ENCODE assay signal across 8 mouse cellular contexts in the genomic region with DNA sequence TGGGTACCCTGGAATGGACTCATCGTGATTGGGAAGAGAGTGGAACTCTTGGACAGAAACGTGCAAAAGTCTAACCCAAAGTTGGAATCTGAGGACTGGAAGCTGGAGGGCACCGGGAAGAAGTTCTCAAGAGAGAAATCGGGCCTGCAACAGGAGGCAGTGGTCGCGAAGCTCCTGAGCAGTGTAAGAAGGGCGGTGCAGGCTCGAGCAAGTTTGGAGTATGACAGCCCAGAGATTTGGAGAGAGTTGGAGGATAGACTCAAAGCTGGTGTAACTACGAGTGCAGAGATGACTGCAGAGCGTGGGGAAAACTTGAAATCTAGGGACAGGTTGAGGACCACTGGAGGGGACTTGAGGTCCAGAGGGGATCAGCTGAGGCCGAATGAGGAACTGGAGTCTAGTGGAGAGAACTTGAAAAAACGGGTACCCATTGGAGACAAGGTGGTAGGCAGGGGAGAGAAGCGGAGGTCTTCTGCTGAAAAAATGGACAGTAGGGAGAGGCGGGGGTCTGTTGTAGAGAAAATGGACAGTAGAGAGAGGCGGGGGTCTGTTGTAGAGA. TPM values are rescaled to one million over a fixed set of nuclear protein-coding genes. Genes with fewer than 3 reads are reported as not detected.
DNase-seq lines count a peak whose midpoint lies in the region; ATAC-seq and TF ChIP-seq lines count a peak whose summit lies in the region.

No protein-coding gene starts in this region.

- intact Hi-C loops in left cerebral cortex, postnatal 25 days (cut with DNase I) = loop anchor here (2.0 kb wide), 1 partner anchor 20 kb away; a partner anchor contains a TSS

- 47% methylated on average over 15 of the region's 15 CpGs for WGBS in lung, embryonic 14.5 days
- WGBS in embryonic facial prominence, embryonic 12.5 days = 50% methylated on average over 14 of the region's 15 CpGs
- 50% methylated on average over 15 of the region's 15 CpGs for WGBS in intestine, embryonic 16.5 days
- 49% methylated on average over 15 of the region's 15 CpGs for WGBS in neural tube, embryonic 14.5 days

- H3K36me3 ChIP-seq in lung, embryonic 14.5 days (ENCODE audit: insufficient read depth) = no peaks in the 10 kb centered on the region
- no peaks in the 10 kb centered on the region for H3K36me3 ChIP-seq in embryonic facial prominence, embryonic 12.5 days
- H3K36me3 ChIP-seq in intestine, embryonic 16.5 days (ENCODE audit: control insufficient read depth, insufficient read depth, low read length) = no peaks in the 10 kb centered on the region
- no peaks in the 10 kb centered on the region for H3K36me3 ChIP-seq in neural tube, embryonic 14.5 days (ENCODE audit: control insufficient read depth, insufficient read depth, low read length)

- peak overlapping the region; percentile 3; the same call in 1 of the 2 replicates for H3K27ac ChIP-seq in lung, embryonic 14.5 days (ENCODE audit: low read depth)
- H3K27ac ChIP-seq in embryonic facial prominence, embryonic 12.5 days = no peak overlapping the region
- peak overlapping the region; percentile 48 for H3K27ac ChIP-seq in intestine, embryonic 16.5 days (ENCODE audit: low read length)
- no peak overlapping the region for H3K27ac ChIP-seq in neural tube, embryonic 14.5 days (ENCODE audit: low read depth, low read length)

- peak overlapping the region; percentile 54 for H3K9ac ChIP-seq in lung, embryonic 14.5 days
- H3K9ac ChIP-seq in embryonic facial prominence, embryonic 12.5 days = peak overlapping the region; percentile 46
- H3K9ac ChIP-seq in intestine, embryonic 16.5 days (ENCODE audit: low read depth, low read length) = peak overlapping the region; percentile 73
- peak overlapping the region; percentile 61 for H3K9ac ChIP-seq in neural tube, embryonic 14.5 days (replicated peaks; ENCODE audit: low read depth, low read length)

- 0 out of 2 replicates have a peak, but pooled peaks cover 5% of the 10 kb centered on the region for H3K4me1 ChIP-seq in lung, embryonic 14.5 days (ENCODE audit: insufficient read depth)
- H3K4me1 ChIP-seq in embryonic facial prominence, embryonic 12.5 days = no peaks in the 10 kb centered on the region
- H3K4me1 ChIP-seq in intestine, embryonic 16.5 days (ENCODE audit: control insufficient read depth, insufficient read depth, low read length) = peaks cover 21% of the 10 kb centered on the region
- H3K4me1 ChIP-seq in neural tube, embryonic 14.5 days (ENCODE audit: control insufficient read depth, insufficient read depth, low read length) = peaks cover 13% of the 10 kb centered on the region; the same call in 1 of the 2 replicates

- no peak for TF ChIP-seq CTCF in lung, embryonic 14.5 days (IDR thresholded peaks at IDR 0.05; ENCODE audit: low read depth)

- H3K9me3 ChIP-seq in lung, embryonic 14.5 days (ENCODE audit: low read depth, low read length) = no peaks in the 10 kb centered on the region
- H3K9me3 ChIP-seq in embryonic facial prominence, embryonic 12.5 days = no peaks in the 10 kb centered on the region
- H3K9me3 ChIP-seq in intestine, embryonic 16.5 days (ENCODE audit: control insufficient read depth, low read length) = no peaks in the 10 kb centered on the region
- no peaks in the 10 kb centered on the region for H3K9me3 ChIP-seq in neural tube, embryonic 14.5 days (ENCODE audit: control insufficient read depth, low read length)

- H3K4me2 ChIP-seq in lung, embryonic 14.5 days = peak overlapping the region; percentile 90
- peak overlapping the region; percentile 64 for H3K4me2 ChIP-seq in embryonic facial prominence, embryonic 12.5 days (replicated peaks)
- peak overlapping the region; percentile 86 for H3K4me2 ChIP-seq in intestine, embryonic 16.5 days (ENCODE audit: low read depth, low read length)
- H3K4me2 ChIP-seq in neural tube, embryonic 14.5 days (ENCODE audit: low read depth, low read length) = peak overlapping the region; percentile 84

- no peak for DNase-seq in lung, embryonic 14.5 days
- DNase-seq in lung, postnatal 14 days = no peak
- DNase-seq in left cerebral cortex, adult 8-10 months (ENCODE audit: low spot score in 2 of 2) = no peak
- DNase-seq in right cerebral cortex, postnatal 4 days = no peak
- no peak for DNase-seq in left cerebral cortex, postnatal 25 days (ENCODE audit: low spot score in 2 of 2)

- ATAC-seq in lung, embryonic 14.5 days (ENCODE audit: insufficient read depth) = no peak
- ATAC-seq in embryonic facial prominence, embryonic 12.5 days (ENCODE audit: insufficient number of reproducible peaks, insufficient read depth, low FRiP score, low TSS enrichment) = no peak
- ATAC-seq in intestine, embryonic 16.5 days = 0 out of 2 replicates have a peak, but pooled peaks have one; percentile 1
- no peak for ATAC-seq in neural tube, embryonic 14.5 days (ENCODE audit: low read depth)

- no peaks in the 10 kb centered on the region for H3K27me3 ChIP-seq in lung, embryonic 14.5 days (ENCODE audit: insufficient read depth, low read length)
- H3K27me3 ChIP-seq in embryonic facial prominence, embryonic 12.5 days = no peaks in the 10 kb centered on the region
- H3K27me3 ChIP-seq in intestine, embryonic 16.5 days (replicated peaks; ENCODE audit: control insufficient read depth, insufficient read depth, low read length) = no peaks in the 10 kb centered on the region
- H3K27me3 ChIP-seq in neural tube, embryonic 14.5 days (ENCODE audit: control insufficient read depth, insufficient read depth, low read length) = no peaks in the 10 kb centered on the region

- peak overlapping the region; percentile 51 for H3K4me3 ChIP-seq in lung, embryonic 14.5 days (ENCODE audit: low read depth, low read length)
- peak overlapping the region; percentile 40 for H3K4me3 ChIP-seq in embryonic facial prominence, embryonic 12.5 days
- H3K4me3 ChIP-seq in intestine, embryonic 16.5 days (ENCODE audit: low read length) = peak overlapping the region; percentile 60
- peak overlapping the region; percentile 38 for H3K4me3 ChIP-seq in neural tube, embryonic 14.5 days (ENCODE audit: low read depth, low read length)

RNA-seq across cellular contexts. Expression of a gene that starts 0.8 kb away (rescaled TPM):
- polyA plus RNA-seq in lung, embryonic 14.5 days (2014; fragmentation: Nextera tagmentation; extraction: Ambion mirVana) = 6.0 and 6.7 TPM in 2 replicates
- polyA plus RNA-seq in embryonic facial prominence, embryonic 12.5 days (2016; fragmentation: Nextera tagmentation; extraction: Ambion mirVana) = 11.9 and 15.2 TPM in 2 replicates
- polyA plus RNA-seq in intestine, embryonic 16.5 days (2015; fragmentation: Nextera tagmentation; extraction: Ambion mirVana) = 6.9 and 7.4 TPM in 2 replicates
- polyA plus RNA-seq in neural tube, embryonic 14.5 days (2014; fragmentation: Nextera tagmentation; extraction: Ambion mirVana) = 95.2 and 107 TPM in 2 replicates
- 10 to 100 TPM; 82.4 to 93.9 (median 89.3) TPM for total RNA-seq in left cerebral cortex, adult 8-10 months (2022)
- total RNA-seq in left cerebral cortex, postnatal 25 days (2021) = 10 to 100 TPM; 80.4 to 81.0 TPM

RNA-seq across cellular contexts. Expression of a gene that starts 7.6 kb away (rescaled TPM):
- polyA plus RNA-seq in lung, embryonic 14.5 days (2014; fragmentation: Nextera tagmentation; extraction: Ambion mirVana) = 0.18 TPM in 1 of 2 replicates, not detected in the other
- 0.15 TPM in 1 of 2 replicates, not detected in the other for polyA plus RNA-seq in embryonic facial prominence, embryonic 12.5 days (2016; fragmentation: Nextera tagmentation; extraction: Ambion mirVana)
- polyA plus RNA-seq in intestine, embryonic 16.5 days (2015; fragmentation: Nextera tagmentation; extraction: Ambion mirVana) = not detected in 2 replicates
- 0.71 and 0.75 TPM in 2 replicates for polyA plus RNA-seq in neural tube, embryonic 14.5 days (2014; fragmentation: Nextera tagmentation; extraction: Ambion mirVana)
- 1 to 10 TPM; 6.6 to 8.6 (median 7.1) TPM for total RNA-seq in left cerebral cortex, adult 8-10 months (2022)
- total RNA-seq in left cerebral cortex, postnatal 25 days (2021) = 1 to 10 TPM; 5.1 to 7.7 TPM

RNA-seq across cellular contexts. Expression of a gene that starts 20.9 kb away (rescaled TPM):
- 3,236 and 3,318 TPM in 2 replicates for polyA plus RNA-seq in lung, embryonic 14.5 days (2014; fragmentation: Nextera tagmentation; extraction: Ambion mirVana)
- polyA plus RNA-seq in embryonic facial prominence, embryonic 12.5 days (2016; fragmentation: Nextera tagmentation; extraction: Ambion mirVana) = 2,582 and 2,586 TPM in 2 replicates
- 2,274 and 2,378 TPM in 2 replicates for polyA plus RNA-seq in intestine, embryonic 16.5 days (2015; fragmentation: Nextera tagmentation; extraction: Ambion mirVana)
- 3,473 and 3,739 TPM in 2 replicates for polyA plus RNA-seq in neural tube, embryonic 14.5 days (2014; fragmentation: Nextera tagmentation; extraction: Ambion mirVana)
- 1,000 to 10,000 TPM; 1,338 to 1,440 (median 1,412) TPM for total RNA-seq in left cerebral cortex, adult 8-10 months (2022)
- 1,000 to 10,000 TPM; 1,474 to 1,552 TPM for total RNA-seq in left cerebral cortex, postnatal 25 days (2021)

RNA-seq across cellular contexts. Expression of a gene that starts 23.0 kb away (rescaled TPM):
- 39.8 and 42.6 TPM in 2 replicates for polyA plus RNA-seq in lung, embryonic 14.5 days (2014; fragmentation: Nextera tagmentation; extraction: Ambion mirVana)
- 44.1 and 46.6 TPM in 2 replicates for polyA plus RNA-seq in embryonic facial prominence, embryonic 12.5 days (2016; fragmentation: Nextera tagmentation; extraction: Ambion mirVana)
- 32.7 and 36.5 TPM in 2 replicates for polyA plus RNA-seq in intestine, embryonic 16.5 days (2015; fragmentation: Nextera tagmentation; extraction: Ambion mirVana)
- 43.6 and 45.3 TPM in 2 replicates for polyA plus RNA-seq in neural tube, embryonic 14.5 days (2014; fragmentation: Nextera tagmentation; extraction: Ambion mirVana)
- 10 to 100 TPM; 29.7 to 36.3 (median 35.4) TPM for total RNA-seq in left cerebral cortex, adult 8-10 months (2022)
- 10 to 100 TPM; 30.7 to 30.9 TPM for total RNA-seq in left cerebral cortex, postnatal 25 days (2021)

RNA-seq across cellular contexts. Expression of a gene that starts 37.4 kb away (rescaled TPM):
- 178 and 192 TPM in 2 replicates for polyA plus RNA-seq in lung, embryonic 14.5 days (2014; fragmentation: Nextera tagmentation; extraction: Ambion mirVana)
- 145 TPM in 2 replicates for polyA plus RNA-seq in embryonic facial prominence, embryonic 12.5 days (2016; fragmentation: Nextera tagmentation; extraction: Ambion mirVana)
- 106 and 112 TPM in 2 replicates for polyA plus RNA-seq in intestine, embryonic 16.5 days (2015; fragmentation: Nextera tagmentation; extraction: Ambion mirVana)
- 30.4 and 45.1 TPM in 2 replicates for polyA plus RNA-seq in neural tube, embryonic 14.5 days (2014; fragmentation: Nextera tagmentation; extraction: Ambion mirVana)
- 10 to 100 TPM; 16.0 to 21.9 (median 18.7) TPM for total RNA-seq in left cerebral cortex, adult 8-10 months (2022)
- total RNA-seq in left cerebral cortex, postnatal 25 days (2021) = 10 to 100 TPM; 15.2 to 16.4 TPM

Comparison
In these comparisons a context has a peak if more than half of its experiments do, and no peak if none do; other contexts are left out.
1. H3K27ac ChIP-seq: peak in lung, embryonic 14.5 days (single experiment) and intestine, embryonic 16.5 days (single experiment); none in embryonic facial prominence, embryonic 12.5 days (single experiment) and neural tube, embryonic 14.5 days (single experiment).
2. Peak in every context shown above with its lines, with median percentiles within 50 percentile points of each other: H3K4me2 ChIP-seq, H3K4me3 ChIP-seq and H3K9ac ChIP-seq.